Mouse (Mus musculus): ENCODE measurements around the gene Nsun7.
"Not testable (repeated sequence)": the region's sequence is repeated elsewhere in the genome, so short reads cannot be mapped to it uniquely, and the experiment has no call there.

GRCm38 (mm10) chr5:66259431-66259755 lies 304 bp upstream of the Nsun7 start:
- not testable (repeated sequence) for TF ChIP-seq POLR2A (IDR thresholded peaks at IDR 0.05; ENCODE audit: low read depth, low read length); CTCF (IDR thresholded peaks at IDR 0.05; ENCODE audit: borderline replicate concordance, insufficient read depth, low read length)
